Mouse (Mus musculus): ENCODE data around the gene Slc17a7.
"Not testable (repeated sequence)": the region's sequence is repeated elsewhere in the genome, so short reads cannot be mapped to it uniquely, and the experiment has no call there.

DNA sequence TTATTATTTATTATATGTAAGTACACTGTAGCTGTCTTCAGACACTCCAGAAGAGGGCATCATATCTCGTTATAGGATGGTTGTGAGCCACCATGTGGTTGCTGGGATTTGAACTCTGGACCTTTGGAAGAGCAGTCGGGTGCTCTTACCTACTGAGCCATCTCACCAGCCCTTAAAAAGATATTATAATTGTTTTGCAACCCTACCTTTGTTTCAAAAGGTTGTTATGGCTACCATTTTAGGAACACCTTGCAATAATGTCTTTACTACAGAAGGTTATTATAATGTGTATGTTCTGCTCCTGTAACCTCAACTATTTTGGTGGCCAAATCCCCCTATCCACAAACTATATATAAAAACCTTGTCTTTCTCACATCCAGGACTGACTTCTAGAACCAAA lies 10.7 kb upstream of the Slc17a7 start:
- TF ChIP-seq CTCF (IDR thresholded peaks at IDR 0.05; ENCODE audit: low read depth, low read length); GATA2 (IDR thresholded peaks at IDR 0.05; ENCODE audit: borderline replicate concordance, low read depth, low read length): not testable (repeated sequence)

All from G1E (cell line).